Mouse (Mus musculus): Measurements from ENCODE around the gene E130208F15Rik. TPM values are rescaled to one million over a fixed set of nuclear protein-coding genes. Genes with fewer than 3 reads are reported as not detected.

E130208F15Rik gene
- polyA plus RNA-seq, 1 experiment from 2014 or later: not detected

- Histone ChIP-seq H3K9ac (replicated peaks; ENCODE audit: low read length) (no peak overlapping the region), H3K4me3 (replicated peaks; ENCODE audit: low read depth, low read length) (no peak overlapping the region), H3K27ac (replicated peaks; ENCODE audit: low read depth, low read length) (no peak overlapping the region), H3K9me3 (ENCODE audit: control insufficient read depth, low read length) (no peaks in the 10 kb centered on the region), H3K4me2 (ENCODE audit: low read length) (no peak overlapping the region), H3K27me3 (ENCODE audit: control insufficient read depth, insufficient read depth, low read length) (no peaks in the 10 kb centered on the region), H3K36me3 (ENCODE audit: control insufficient read depth, insufficient read depth, low read length) (peaks cover 81% of the 10 kb centered on the region), H3K4me1 (ENCODE audit: control insufficient read depth, insufficient read depth, low read length) (peaks cover 14% of the 10 kb centered on the region)
- 96% methylated on average over 15 of the region's 15 CpGs for WGBS
- ATAC-seq (ENCODE audit: low FRiP score, low TSS enrichment): no peak
- no peak for DNase-seq
Measured at GRCm38 (mm10) chr7:30296816-30297215, 24.7 kb upstream of the E130208F15Rik start.

GRCm38 (mm10) chr7:30297266-30297665 lies 24.3 kb upstream of the E130208F15Rik start:
- Histone ChIP-seq H3K36me3 (ENCODE audit: control insufficient read depth, insufficient read depth, low read length) (peaks cover 85% of the 10 kb centered on the region), H3K4me2 (ENCODE audit: low read length) (no peak overlapping the region)
- no peak for DNase-seq

GRCm38 (mm10) chr7:30300914-30301313 lies 20.6 kb upstream of the E130208F15Rik start:
- H3K36me3 ChIP-seq (ENCODE audit: control insufficient read depth, insufficient read depth, low read length): peaks cover 90% of the 10 kb centered on the region
- H3K4me2 ChIP-seq (ENCODE audit: low read length): no peak overlapping the region
- H3K9ac ChIP-seq (replicated peaks; ENCODE audit: low read length): no peak overlapping the region
- WGBS: 65% methylated on average over 3 of the region's 3 CpGs
- ATAC-seq (ENCODE audit: low FRiP score, low TSS enrichment) (no peak), DNase-seq (peak; percentile 73)
- no peak overlapping the region for H3K4me3 ChIP-seq (replicated peaks; ENCODE audit: low read depth, low read length)
- H3K27me3 ChIP-seq (ENCODE audit: control insufficient read depth, insufficient read depth, low read length): no peaks in the 10 kb centered on the region
- H3K27ac ChIP-seq (replicated peaks; ENCODE audit: low read depth, low read length): no peak overlapping the region
- no peaks in the 10 kb centered on the region for H3K4me1 ChIP-seq (ENCODE audit: control insufficient read depth, insufficient read depth, low read length)
- no peaks in the 10 kb centered on the region for H3K9me3 ChIP-seq (ENCODE audit: control insufficient read depth, low read length)

More at GRCm38 (mm10) chr7:30297266-30297665, 24.3 kb upstream of the E130208F15Rik start:
- Histone ChIP-seq H3K9me3 (ENCODE audit: control insufficient read depth, low read length) (no peaks in the 10 kb centered on the region), H3K9ac (replicated peaks; ENCODE audit: low read length) (no peak overlapping the region), H3K27ac (replicated peaks; ENCODE audit: low read depth, low read length) (no peak overlapping the region), H3K27me3 (ENCODE audit: control insufficient read depth, insufficient read depth, low read length) (no peaks in the 10 kb centered on the region), H3K4me3 (replicated peaks; ENCODE audit: low read depth, low read length) (no peak overlapping the region), H3K4me1 (ENCODE audit: control insufficient read depth, insufficient read depth, low read length) (peaks cover 14% of the 10 kb centered on the region)
- ATAC-seq (ENCODE audit: low FRiP score, low TSS enrichment): no peak
- 88% methylated on average over 16 of the region's 16 CpGs for WGBS

- peak; percentile 42 for DNase-seq
- 91% methylated on average over 16 of the region's 16 CpGs for WGBS
- H3K27ac ChIP-seq (replicated peaks; ENCODE audit: low read depth, low read length): 0 out of 2 replicates have a peak overlapping the region, but pooled peaks have one; percentile 32
- H3K4me3 ChIP-seq (replicated peaks; ENCODE audit: low read depth, low read length): no peak overlapping the region
- no peak overlapping the region for H3K4me2 ChIP-seq (ENCODE audit: low read length)
- no peak for ATAC-seq (ENCODE audit: low FRiP score, low TSS enrichment)
- no peaks in the 10 kb centered on the region for H3K9me3 ChIP-seq (ENCODE audit: control insufficient read depth, low read length)
- no peaks in the 10 kb centered on the region for H3K27me3 ChIP-seq (ENCODE audit: control insufficient read depth, insufficient read depth, low read length)
- H3K9ac ChIP-seq (replicated peaks; ENCODE audit: low read length): no peak overlapping the region
- H3K36me3 ChIP-seq (ENCODE audit: control insufficient read depth, insufficient read depth, low read length): peaks cover 56% of the 10 kb centered on the region
- H3K4me1 ChIP-seq (ENCODE audit: control insufficient read depth, insufficient read depth, low read length): peaks cover 12% of the 10 kb centered on the region
Measured at GRCm38 (mm10) chr7:30306083-30306779, 15.3 kb upstream of the E130208F15Rik start.

GRCm38 (mm10) chr7:30308076-30309005 lies 13.2 kb upstream of the E130208F15Rik start, which contains the start of gene Alkbh6:
Alkbh6 (plus strand) TSS chr7:30308717.
- peak; percentile 99 for ATAC-seq (ENCODE audit: low FRiP score, low TSS enrichment)
- H3K27me3 ChIP-seq (ENCODE audit: control insufficient read depth, insufficient read depth, low read length): no peaks in the 10 kb centered on the region
- DNase-seq: peak; percentile 96
- H3K36me3 ChIP-seq (ENCODE audit: control insufficient read depth, insufficient read depth, low read length): peaks cover 52% of the 10 kb centered on the region
- H3K9me3 ChIP-seq (ENCODE audit: control insufficient read depth, low read length): no peaks in the 10 kb centered on the region
- H3K4me3 ChIP-seq (replicated peaks; ENCODE audit: low read depth, low read length): peak within 1 kb of the TSS; percentile 70
- H3K9ac ChIP-seq (replicated peaks; ENCODE audit: low read length): peak within 1 kb of the TSS; percentile 71
- 5% methylated on average over 27 of the region's 27 CpGs for WGBS
- peak within 1 kb of the TSS; percentile 81 for H3K27ac ChIP-seq (replicated peaks; ENCODE audit: low read depth, low read length)
- peaks cover 12% of the 10 kb centered on the region for H3K4me1 ChIP-seq (ENCODE audit: control insufficient read depth, insufficient read depth, low read length)
- H3K4me2 ChIP-seq (ENCODE audit: low read length): peak within 1 kb of the TSS; percentile 86

- DNase-seq: no peak
- H3K4me3 ChIP-seq (replicated peaks; ENCODE audit: low read depth, low read length): peak overlapping the region; percentile 70
- H3K27me3 ChIP-seq (ENCODE audit: control insufficient read depth, insufficient read depth, low read length): no peaks in the 10 kb centered on the region
- no peaks in the 10 kb centered on the region for H3K9me3 ChIP-seq (ENCODE audit: control insufficient read depth, low read length)
- peaks cover 12% of the 10 kb centered on the region for H3K4me1 ChIP-seq (ENCODE audit: control insufficient read depth, insufficient read depth, low read length)
- WGBS: 68% methylated on average over 15 of the region's 15 CpGs
- peak overlapping the region; percentile 86 for H3K4me2 ChIP-seq (ENCODE audit: low read length)
- H3K27ac ChIP-seq (replicated peaks; ENCODE audit: low read depth, low read length): no peak overlapping the region
- H3K9ac ChIP-seq (replicated peaks; ENCODE audit: low read length): peak overlapping the region; percentile 71
- H3K36me3 ChIP-seq (ENCODE audit: control insufficient read depth, insufficient read depth, low read length): peaks cover 46% of the 10 kb centered on the region
- ATAC-seq (ENCODE audit: low FRiP score, low TSS enrichment): no peak
Measured at GRCm38 (mm10) chr7:30309395-30310129, 12.0 kb upstream of the E130208F15Rik start.

- peak overlapping the region; percentile 86; the same call in 1 of the 2 replicates for H3K4me2 ChIP-seq (ENCODE audit: low read length)
- 92% methylated on average over 12 of the region's 12 CpGs for WGBS
- peaks cover 12% of the 10 kb centered on the region for H3K4me1 ChIP-seq (ENCODE audit: control insufficient read depth, insufficient read depth, low read length)
- ATAC-seq (ENCODE audit: low FRiP score, low TSS enrichment) (no peak), DNase-seq (no peak)
- peaks cover 43% of the 10 kb centered on the region for H3K36me3 ChIP-seq (ENCODE audit: control insufficient read depth, insufficient read depth, low read length)
- no peak overlapping the region for H3K9ac ChIP-seq (replicated peaks; ENCODE audit: low read length)
- no peak overlapping the region for H3K27ac ChIP-seq (replicated peaks; ENCODE audit: low read depth, low read length)
- H3K9me3 ChIP-seq (ENCODE audit: control insufficient read depth, low read length): no peaks in the 10 kb centered on the region
- no peak overlapping the region for H3K4me3 ChIP-seq (replicated peaks; ENCODE audit: low read depth, low read length)
- no peaks in the 10 kb centered on the region for H3K27me3 ChIP-seq (ENCODE audit: control insufficient read depth, insufficient read depth, low read length)
Measured at GRCm38 (mm10) chr7:30310136-30310535, 11.4 kb upstream of the E130208F15Rik start.

GRCm38 (mm10) chr7:30313666-30314320 lies 7.7 kb upstream of the E130208F15Rik start:
- ATAC-seq (ENCODE audit: low FRiP score, low TSS enrichment): no peak
- no peak overlapping the region for H3K27ac ChIP-seq (replicated peaks; ENCODE audit: low read depth, low read length)

More at GRCm38 (mm10) chr7:30313666-30314320, 7.7 kb upstream of the E130208F15Rik start:
- peaks cover 21% of the 10 kb centered on the region for H3K36me3 ChIP-seq (ENCODE audit: control insufficient read depth, insufficient read depth, low read length)
- no peak for DNase-seq
- H3K9me3 ChIP-seq (ENCODE audit: control insufficient read depth, low read length): no peaks in the 10 kb centered on the region
- no peak overlapping the region for H3K9ac ChIP-seq (replicated peaks; ENCODE audit: low read length)
- WGBS: 52% methylated on average over 27 of the region's 27 CpGs
- no peak overlapping the region for H3K4me3 ChIP-seq (replicated peaks; ENCODE audit: low read depth, low read length)
- H3K27me3 ChIP-seq (ENCODE audit: control insufficient read depth, insufficient read depth, low read length): no peaks in the 10 kb centered on the region
- no peak overlapping the region for H3K4me2 ChIP-seq (ENCODE audit: low read length)
- H3K4me1 ChIP-seq (ENCODE audit: control insufficient read depth, insufficient read depth, low read length): peaks cover 7% of the 10 kb centered on the region
